Mouse (Mus musculus) layer of hippocampus, adult 9-11 months (tissue): ENCODE measurements at regions not wholly inside any gene's neighbourhood (a gene's known extent, or its start where the extent isn't known, plus 50 kb on each side); places are given as distances from the start of the nearest gene placed in this dataset.

Experiments used
- DNase-seq: peaks from one replicate; pipeline ENCODE4 v3.0.0; 2022

- no peak for DNase-seq
Measured at GRCm38 (mm10) chr12:14687263-14687662, 535.4 kb upstream of the Fam84a start.

- DNase-seq: no peak
Measured at GRCm38 (mm10) chr12:14676230-14676629, 524.4 kb upstream of the Fam84a start.

GRCm38 (mm10) chr12:14665909-14666308 is 514.1 kb upstream of the Fam84a start:
- DNase-seq: peak; percentile 2
